Mouse (Mus musculus) neural tube, embryonic 11.5 days (tissue): ENCODE measurements around the gene Med12. TPM values are rescaled to one million over a fixed set of nuclear protein-coding genes. Genes with fewer than 3 reads are reported as not detected.
A peak's percentile ranks its signal among the peaks of the same experiment; 100 is the strongest.

Experiments
- ATAC-seq: fragments of 200-750 bp; cut with Nextera tagmentation; 2 replicates; pipeline ENCODE4 v1.8.0; 2017; ENCODE audit warnings: moderate number of reproducible peaks, mild to moderate bottlenecking, moderate TSS enrichment, moderate library complexity; ENCODE audit not compliant: insufficient read depth, low FRiP score, low TSS enrichment
- DNase-seq: peaks from one replicate; pipeline ENCODE4 v3.0.0-alpha.2; 2015; ENCODE audit warnings: low spot score
- H3K27ac ChIP-seq: fragments of 300-500 bp; sonication (generic); 2 replicates; pipeline ENCODE4 v1.5.1; 2014; ENCODE audit warnings: low read depth, mild to moderate bottlenecking, low read length
- H3K27me3 ChIP-seq: fragments of 300-500 bp; sonication (generic); 2 replicates; pipeline ENCODE4 v1.6.1; 2014; ENCODE audit warnings: mild to moderate bottlenecking, low read length, mixed read lengths; ENCODE audit not compliant: control insufficient read depth, insufficient read depth
- H3K36me3 ChIP-seq: fragments of 300-500 bp; sonication (generic); 2 replicates; pipeline ENCODE4 v1.6.1; 2014; ENCODE audit warnings: mild to moderate bottlenecking, low read length, moderate library complexity, mixed read lengths; ENCODE audit not compliant: control insufficient read depth, insufficient read depth
- H3K4me1 ChIP-seq: fragments of 300-500 bp; sonication (generic); 2 replicates; pipeline ENCODE4 v1.6.1; 2014; ENCODE audit warnings: low read length, mixed read lengths; ENCODE audit not compliant: control insufficient read depth, insufficient read depth
- H3K4me2 ChIP-seq: fragments of 300-500 bp; sonication (generic); 2 replicates; pipeline ENCODE4 v1.6.1; 2014; ENCODE audit warnings: low read depth, mild to moderate bottlenecking, moderate library complexity
- H3K4me3 ChIP-seq: fragments of 300-500 bp; sonication (generic); 2 replicates; pipeline ENCODE4 v1.5.1; 2014; ENCODE audit warnings: low read depth, low read length
- H3K9ac ChIP-seq: fragments of 300-500 bp; sonication (generic); 2 replicates; pipeline ENCODE4 v1.6.1; 2014; ENCODE audit warnings: mild to moderate bottlenecking, low read length
- H3K9me3 ChIP-seq: fragments of 300-500 bp; sonication (generic); 2 replicates; pipeline ENCODE4 v1.6.1; 2016; ENCODE audit warnings: low read length; ENCODE audit not compliant: control insufficient read depth
- WGBS: fragments of 180-500 bp; shearing (Covaris S2); extraction: QIAGEN DNeasy Blood & Tissue Kit; methylation state at CpG from one replicate; pipeline ENCODE4 v1.1.7; 2014; 5-methylcytosine and 5-hydroxymethylcytosine counted together
- polyA plus RNA-seq: library from polyadenylated mRNA; unstranded; fragments of >200 nt; fragmentation: Nextera tagmentation; extraction: Ambion mirVana; gene quantifications from 2 replicates; pipeline ENCODE4 v1.2.1, GENCODE M21; 2014

The Med12 gene
- polyA plus RNA-seq: 37.1 and 41.2 TPM in 2 replicates

DNA sequence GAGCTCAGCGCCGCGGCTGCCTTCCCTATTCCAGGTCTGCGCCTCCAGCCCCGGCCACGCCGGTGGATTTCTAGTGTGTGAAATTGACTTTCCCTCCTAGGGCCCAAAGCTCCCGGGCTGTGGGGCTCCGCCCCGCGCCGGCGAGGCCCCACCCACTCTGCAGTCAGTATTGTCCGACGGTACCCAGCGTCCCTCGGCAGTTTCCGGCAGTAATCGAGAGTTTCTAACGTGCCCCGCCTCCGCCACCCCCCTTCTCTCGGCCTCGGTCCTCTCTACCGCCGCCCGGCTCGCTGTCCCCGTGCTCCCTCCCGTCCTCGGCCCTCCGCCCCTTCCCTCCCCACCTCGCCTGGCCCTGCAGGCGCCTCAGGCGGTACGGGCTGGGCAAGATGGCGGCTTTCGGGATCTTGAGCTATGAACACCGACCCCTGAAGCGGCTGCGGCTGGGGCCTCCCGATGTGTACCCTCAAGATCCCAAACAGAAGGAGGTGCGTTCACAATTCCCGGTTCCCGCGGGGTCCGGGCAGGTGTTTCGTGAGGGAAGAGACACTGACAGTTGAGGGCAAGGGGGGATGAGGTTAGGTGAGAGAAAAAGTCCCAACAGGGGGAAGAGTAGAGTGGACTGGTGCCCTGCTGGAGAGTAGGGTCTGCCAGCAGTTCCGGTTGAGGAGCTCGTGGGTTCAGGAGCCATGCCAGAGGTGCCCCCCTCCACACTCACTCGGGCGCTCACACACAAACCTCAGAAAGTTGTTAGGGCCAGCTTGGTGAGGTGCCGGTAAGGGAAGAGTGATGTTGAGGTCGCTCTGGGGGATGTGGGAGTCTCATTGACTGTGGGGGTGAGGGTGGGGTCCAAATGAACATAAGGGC is at the start of gene Med12:
Med12 (plus strand) TSS at position 156 of the 864 bp plus-strand sequence.
- ATAC-seq (peak; percentile 97), DNase-seq (peak; percentile 90)
- Histone ChIP-seq H3K9ac (peak within 1 kb of the TSS; percentile 69), H3K4me3 (peak within 1 kb of the TSS; percentile 48), H3K4me1 (no peaks in the 10 kb centered on the region), H3K27ac (0 out of 2 replicates have a peak within 1 kb of the TSS, but pooled peaks have one; percentile 34), H3K27me3 (no peaks in the 10 kb centered on the region), H3K36me3 (no peaks in the 10 kb centered on the region), H3K9me3 (no peaks in the 10 kb centered on the region), H3K4me2 (peak within 1 kb of the TSS; percentile 46)
- WGBS: 17% methylated on average over 49 of the region's 54 CpGs

DNA sequence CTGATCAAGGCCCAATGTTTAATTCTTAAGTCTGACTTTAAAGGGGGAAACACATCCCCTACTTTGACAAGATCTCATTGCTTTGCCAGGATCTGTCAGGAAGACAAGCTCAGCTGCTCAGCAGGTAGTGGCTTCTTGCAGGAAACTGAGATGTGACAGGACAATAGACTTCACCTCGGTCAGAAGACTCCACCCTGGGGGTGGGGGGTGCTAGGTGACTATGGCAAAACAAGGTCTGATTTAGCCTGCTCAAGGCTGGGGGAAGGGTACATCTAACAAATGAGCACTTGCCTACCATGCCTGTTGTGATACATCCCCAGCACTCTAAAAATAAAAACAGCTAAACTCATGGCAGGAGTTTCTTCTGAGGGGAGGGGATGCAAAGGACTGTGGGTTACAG is 28.8 kb upstream of the Med12 start:
- H3K9me3 ChIP-seq: no peaks in the 10 kb centered on the region
- no peaks in the 10 kb centered on the region for H3K4me1 ChIP-seq
- 21% methylated on average over 1 of the region's 1 CpGs for WGBS
- no peak overlapping the region for H3K4me2 ChIP-seq
- H3K27me3 ChIP-seq: no peaks in the 10 kb centered on the region
- no peak overlapping the region for H3K27ac ChIP-seq
- DNase-seq (no peak), ATAC-seq (no peak)
- H3K4me3 ChIP-seq: no peak overlapping the region
- no peaks in the 10 kb centered on the region for H3K36me3 ChIP-seq
- H3K9ac ChIP-seq: no peak overlapping the region

DNA sequence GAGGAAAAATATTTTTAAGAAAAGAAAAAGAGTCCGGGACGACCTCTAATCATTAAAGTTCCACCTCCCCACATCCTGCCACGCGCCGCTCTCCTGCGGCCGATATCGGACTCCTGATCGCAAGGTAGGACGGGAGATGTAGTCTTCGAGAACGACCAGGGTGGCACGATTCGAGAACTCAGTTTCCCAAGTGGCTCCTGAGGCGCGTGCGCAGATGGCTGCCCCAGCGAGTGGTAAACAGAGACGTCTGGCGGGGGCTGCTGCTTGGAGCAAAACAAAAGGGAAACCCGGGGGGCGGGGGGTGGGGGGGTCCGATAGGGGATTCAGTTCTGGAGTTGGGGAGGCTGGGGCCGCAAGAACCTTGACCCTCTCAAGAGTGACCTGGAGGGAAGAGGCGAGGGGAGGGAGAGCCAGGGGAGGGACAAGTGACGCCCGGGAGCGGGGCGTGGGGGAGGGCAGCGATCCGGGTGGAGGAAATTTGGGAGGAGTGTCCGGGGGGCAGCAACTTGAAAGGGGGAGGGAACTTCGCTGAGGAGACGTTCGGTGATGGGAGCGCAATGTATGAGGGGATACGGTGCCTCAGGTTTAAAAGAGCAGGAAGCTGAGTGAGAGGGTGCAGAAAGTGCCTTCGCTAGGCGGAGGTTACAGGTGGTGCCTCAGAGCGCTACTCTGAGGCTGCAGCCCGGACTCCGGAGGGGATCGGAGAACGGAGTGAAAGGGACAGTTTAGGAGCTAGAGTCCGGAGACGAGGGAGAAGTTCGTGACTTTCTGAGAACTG is 19.7 kb upstream of the Med12 start, which contains the start of gene Foxo4:
Foxo4 (plus strand) TSS at position 577 of the 778 bp plus-strand sequence.
- H3K4me1 ChIP-seq: no peaks in the 10 kb centered on the region

DNA sequence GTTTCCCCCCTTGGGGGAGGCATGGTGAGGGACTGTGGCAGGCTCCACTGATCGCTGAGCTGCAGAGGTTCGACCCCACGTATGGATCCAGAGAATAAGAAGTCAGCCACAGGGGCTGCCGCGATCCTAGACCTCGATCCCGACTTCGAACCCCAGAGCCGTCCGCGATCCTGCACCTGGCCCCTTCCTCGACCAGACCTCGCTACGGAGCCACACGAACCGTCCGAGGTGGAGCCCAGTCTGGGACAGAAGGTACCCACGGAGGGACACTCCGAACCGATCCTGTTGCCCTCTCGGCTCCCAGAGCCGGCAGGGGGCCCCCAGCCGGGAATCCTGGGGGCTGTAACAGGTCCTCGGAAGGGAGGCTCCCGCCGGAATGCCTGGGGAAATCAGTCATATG is 19.1 kb upstream of the Med12 start:
- Histone ChIP-seq H3K4me1 (no peaks in the 10 kb centered on the region), H3K27ac (no peak overlapping the region), H3K4me2 (peak overlapping the region; percentile 59), H3K9me3 (no peaks in the 10 kb centered on the region), H3K9ac (peak overlapping the region; percentile 49), H3K27me3 (0 out of 2 replicates have a peak, but pooled peaks cover 2% of the 10 kb centered on the region), H3K36me3 (no peaks in the 10 kb centered on the region), H3K4me3 (peak overlapping the region; percentile 49)
- peak; percentile 10; the same call in 1 of the 2 replicates for ATAC-seq
- 26% methylated on average over 26 of the region's 26 CpGs for WGBS
- no peak for DNase-seq

More for the DNA sequence above, 19.7 kb upstream of the Med12 start, which contains the start of gene Foxo4:
- Histone ChIP-seq H3K36me3 (no peaks in the 10 kb centered on the region), H3K4me2 (peak within 1 kb of the TSS; percentile 59), H3K27me3 (0 out of 2 replicates have a peak, but pooled peaks cover 2% of the 10 kb centered on the region), H3K27ac (no peak within 1 kb of the TSS), H3K9me3 (no peaks in the 10 kb centered on the region), H3K4me3 (peak within 1 kb of the TSS; percentile 49), H3K9ac (peak within 1 kb of the TSS; percentile 49)
- ATAC-seq: peak; percentile 84
- WGBS: 22% methylated on average over 47 of the region's 47 CpGs
- peak; percentile 87 for DNase-seq

DNA sequence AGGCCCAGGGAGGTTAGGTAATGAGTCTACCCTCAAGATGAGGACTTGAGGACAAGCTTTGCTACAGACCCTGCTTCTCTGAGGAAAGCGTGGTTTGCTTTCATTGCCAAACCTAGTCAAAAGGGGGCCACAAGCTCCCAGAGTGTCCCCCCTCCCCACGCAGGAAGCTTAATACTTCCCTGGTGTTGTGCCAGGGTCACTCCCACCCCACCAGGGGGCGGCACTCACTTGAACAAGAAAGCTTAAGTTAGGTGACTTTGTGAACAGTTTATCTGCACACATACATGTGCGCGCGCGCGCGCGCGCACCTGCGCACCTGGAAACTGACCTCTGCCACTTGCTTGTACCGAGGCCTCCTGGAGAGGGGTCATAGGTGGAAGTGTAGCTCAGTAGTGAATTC is 17.2 kb upstream of the Med12 start:
- 85% methylated on average over 13 of the region's 13 CpGs for WGBS
- no peak for ATAC-seq
- no peak for DNase-seq
- Histone ChIP-seq H3K4me2 (no peak overlapping the region), H3K27me3 (0 out of 2 replicates have a peak, but pooled peaks cover 2% of the 10 kb centered on the region), H3K4me3 (no peak overlapping the region), H3K36me3 (no peaks in the 10 kb centered on the region), H3K9me3 (no peaks in the 10 kb centered on the region), H3K4me1 (no peaks in the 10 kb centered on the region), H3K9ac (no peak overlapping the region), H3K27ac (no peak overlapping the region)

DNA sequence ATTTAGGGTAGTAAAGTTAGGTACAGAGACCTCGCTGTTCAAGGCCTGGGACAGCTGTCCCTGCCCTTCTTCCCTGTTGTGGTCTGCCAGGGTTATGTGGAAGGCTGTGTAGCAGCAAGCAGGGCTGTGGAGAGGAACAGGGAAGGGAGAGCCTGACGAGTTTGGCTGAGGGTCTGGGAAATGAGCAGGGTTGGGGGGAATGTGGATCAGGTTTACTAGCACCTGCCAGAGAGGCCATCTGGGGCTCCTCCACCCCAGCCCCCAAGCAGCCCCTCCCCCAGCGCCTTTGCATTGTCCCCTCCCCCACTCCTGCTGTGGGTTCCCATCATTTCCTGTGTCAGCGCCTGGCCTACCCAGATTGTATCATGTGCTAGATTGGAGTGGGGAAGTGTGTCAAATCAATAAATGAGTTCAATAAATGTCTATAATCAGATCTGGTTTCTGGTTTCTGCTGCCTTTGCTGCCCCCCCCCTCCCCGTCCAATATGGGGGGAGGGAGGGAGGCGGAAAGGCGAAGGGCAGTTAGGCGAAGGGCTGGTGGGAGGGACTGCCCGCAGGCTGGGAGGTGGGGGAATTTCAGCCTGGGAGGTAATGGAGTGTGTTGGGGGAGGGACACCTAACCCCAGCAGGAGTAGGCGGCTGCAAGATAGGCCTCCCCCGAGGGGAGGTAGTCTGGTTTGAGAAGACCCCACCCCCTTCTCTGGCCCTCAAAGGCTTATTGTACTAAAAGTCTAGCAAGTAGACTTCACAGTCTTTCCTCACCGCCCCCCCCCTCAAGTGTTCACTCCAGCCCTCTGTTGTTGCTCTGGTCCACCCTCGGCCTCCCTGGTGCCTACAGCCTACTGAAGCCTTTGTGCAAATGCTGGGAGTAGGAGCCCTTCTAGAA is 13.1 kb upstream of the Med12 start:
- ATAC-seq: peak; percentile 80
- Histone ChIP-seq H3K4me1 (0 out of 2 replicates have a peak, but pooled peaks cover 4% of the 10 kb centered on the region), H3K36me3 (no peaks in the 10 kb centered on the region), H3K4me2 (no peak overlapping the region; the same call in 1 of the 2 replicates), H3K9me3 (no peaks in the 10 kb centered on the region), H3K4me3 (no peak overlapping the region), H3K9ac (no peak overlapping the region), H3K27me3 (0 out of 2 replicates have a peak, but pooled peaks cover 2% of the 10 kb centered on the region), H3K27ac (peak overlapping the region; percentile 74)
- WGBS: 24% methylated on average over 12 of the region's 13 CpGs
- peak; percentile 58 for DNase-seq

DNA sequence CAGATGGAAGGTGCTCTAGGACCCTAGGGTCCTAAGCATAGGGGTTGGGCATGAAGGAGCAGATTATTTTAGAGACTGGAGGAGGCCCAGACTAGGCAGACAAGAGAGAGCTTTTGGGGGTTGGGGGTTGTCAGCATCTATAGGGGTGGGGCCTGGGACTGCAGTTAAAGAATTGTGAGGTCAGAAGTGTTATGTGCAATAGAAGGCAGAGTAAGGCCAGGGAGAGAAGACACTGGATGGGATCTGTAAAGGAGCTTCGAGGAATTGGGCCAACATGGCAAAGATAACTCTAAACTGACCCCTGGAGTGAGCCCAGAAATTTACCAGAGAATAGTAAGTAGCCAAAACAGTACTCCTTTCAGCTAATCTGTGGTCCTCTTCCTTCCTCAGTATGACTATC is 9.9 kb upstream of the Med12 start, which contains the start of gene Gm614:
Gm614 (minus strand) TSS at position 101 of the 400 bp plus-strand sequence.
- Histone ChIP-seq H3K9me3 (no peaks in the 10 kb centered on the region), H3K4me2 (no peak within 1 kb of the TSS), H3K27me3 (no peaks in the 10 kb centered on the region), H3K9ac (no peak within 1 kb of the TSS), H3K27ac (no peak within 1 kb of the TSS), H3K36me3 (no peaks in the 10 kb centered on the region), H3K4me3 (no peak within 1 kb of the TSS), H3K4me1 (0 out of 2 replicates have a peak, but pooled peaks cover 4% of the 10 kb centered on the region)
- ATAC-seq (no peak), DNase-seq (no peak)
- 92% methylated on average over 1 of the region's 1 CpGs for WGBS

DNA sequence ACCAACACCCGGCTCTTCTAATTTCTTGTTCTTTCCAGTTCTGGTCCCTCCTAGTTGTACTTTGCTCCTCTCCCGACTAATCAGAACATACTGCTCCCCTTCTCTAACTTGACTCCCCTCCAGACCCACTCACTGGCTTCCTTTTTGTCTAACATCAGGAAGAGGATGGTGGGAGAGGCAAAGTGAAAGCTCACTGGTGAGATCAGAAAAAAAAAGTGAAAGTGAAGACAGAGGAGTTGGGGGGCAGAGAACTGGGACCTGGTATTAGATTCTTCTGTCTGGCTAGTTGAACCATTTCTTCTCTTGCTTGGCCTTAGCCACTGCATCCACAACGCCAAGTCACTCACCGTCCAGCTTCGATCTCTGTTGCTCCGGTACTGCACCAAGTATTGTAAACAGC is 7.2 kb upstream of the Med12 start:
- H3K4me3 ChIP-seq: no peak overlapping the region
- ATAC-seq (no peak), DNase-seq (no peak)
- H3K36me3 ChIP-seq: no peaks in the 10 kb centered on the region
- H3K27ac ChIP-seq: no peak overlapping the region
- H3K4me2 ChIP-seq: no peak overlapping the region
- no peaks in the 10 kb centered on the region for H3K27me3 ChIP-seq
- 0 out of 2 replicates have a peak, but pooled peaks cover 4% of the 10 kb centered on the region for H3K4me1 ChIP-seq
- WGBS: 95% methylated on average over 6 of the region's 6 CpGs
- H3K9me3 ChIP-seq: no peaks in the 10 kb centered on the region
- no peak overlapping the region for H3K9ac ChIP-seq
